Mouse (Mus musculus) forebrain, postnatal 0 days (tissue): Measurements from ENCODE around the gene Tmem87a. TPM values are rescaled to one million over a fixed set of nuclear protein-coding genes. Genes with fewer than 3 reads are reported as not detected.
A peak's percentile ranks its signal among the peaks of the same experiment; 100 is the strongest.

Experiments
- ATAC-seq: fragments of 200-750 bp; cut with Nextera tagmentation; 2 replicates; pipeline ENCODE4 v1.8.0; 2017; ENCODE audit warnings: mild to moderate bottlenecking, moderate library complexity
- DNase-seq: peaks from one replicate; pipeline ENCODE4 v3.0.0-alpha.2; 2015
- H3K27ac ChIP-seq: fragments of 300-500 bp; sonication (generic); 2 replicates; pipeline ENCODE4 v1.5.1; 2014; ENCODE audit warnings: low read depth, mild to moderate bottlenecking, antibody characterized with exemption, low read length, moderate library complexity, mixed read lengths
- H3K27me3 ChIP-seq: fragments of 300-500 bp; sonication (generic); 2 replicates; pipeline ENCODE4 v1.6.1; 2014; ENCODE audit warnings: mild to moderate bottlenecking, low read length, mixed read lengths; ENCODE audit not compliant: insufficient read depth
- H3K36me3 ChIP-seq: fragments of 300-500 bp; sonication (generic); 2 replicates; pipeline ENCODE4 v1.6.1; 2014; ENCODE audit warnings: mild to moderate bottlenecking, moderate library complexity; ENCODE audit not compliant: insufficient read depth
- H3K4me1 ChIP-seq: fragments of 300-500 bp; sonication (generic); 2 replicates; pipeline ENCODE4 v1.6.1; 2014; ENCODE audit warnings: antibody characterized with exemption; ENCODE audit not compliant: insufficient read depth
- H3K4me2 ChIP-seq: fragments of 300-500 bp; sonication (generic); 2 replicates; pipeline ENCODE4 v1.6.1; 2014; ENCODE audit warnings: low read depth, mild to moderate bottlenecking, moderate library complexity
- H3K4me3 ChIP-seq: fragments of 300-500 bp; sonication (generic); 2 replicates; pipeline ENCODE4 v1.5.1; 2014; ENCODE audit warnings: low read depth, low read length, mixed read lengths
- H3K9ac ChIP-seq: fragments of 300-500 bp; sonication (generic); 2 replicates; pipeline ENCODE4 v1.6.1; 2014; ENCODE audit warnings: mild to moderate bottlenecking
- H3K9me3 ChIP-seq: fragments of 300-500 bp; sonication (generic); 2 replicates; pipeline ENCODE4 v1.6.1; 2016; ENCODE audit warnings: low read length
- CTCF ChIP-seq: sonication (generic); IDR thresholded peaks from 2 replicates; pipeline ENCODE4 v1.5.1; 2016; ENCODE audit warnings: antibody characterized with exemption, control low read depth, low read depth
- WGBS: fragments of 180-500 bp; shearing (Covaris S2); extraction: QIAGEN DNeasy Blood & Tissue Kit; methylation state at CpG from one replicate; pipeline ENCODE4 v1.1.7; 2014; 5-methylcytosine and 5-hydroxymethylcytosine counted together
- polyA plus RNA-seq: library from polyadenylated mRNA; unstranded; fragments of >200 nt; fragmentation: Nextera tagmentation; extraction: Ambion mirVana; gene quantifications from 2 replicates; pipeline ENCODE4 v1.2.1, GENCODE M21; 2015
- total RNA-seq: library from RNA; depleted of rRNA; stranded (reverse); fragments of >200 nt; gene quantifications from 2 replicates; pipeline ENCODE4 v1.2.3, GENCODE M21; 2014

Gene Tmem87a
- total and polyA plus RNA-seq, 2 experiments from 2014 or later: 6.5 to 44.5 TPM

DNA sequence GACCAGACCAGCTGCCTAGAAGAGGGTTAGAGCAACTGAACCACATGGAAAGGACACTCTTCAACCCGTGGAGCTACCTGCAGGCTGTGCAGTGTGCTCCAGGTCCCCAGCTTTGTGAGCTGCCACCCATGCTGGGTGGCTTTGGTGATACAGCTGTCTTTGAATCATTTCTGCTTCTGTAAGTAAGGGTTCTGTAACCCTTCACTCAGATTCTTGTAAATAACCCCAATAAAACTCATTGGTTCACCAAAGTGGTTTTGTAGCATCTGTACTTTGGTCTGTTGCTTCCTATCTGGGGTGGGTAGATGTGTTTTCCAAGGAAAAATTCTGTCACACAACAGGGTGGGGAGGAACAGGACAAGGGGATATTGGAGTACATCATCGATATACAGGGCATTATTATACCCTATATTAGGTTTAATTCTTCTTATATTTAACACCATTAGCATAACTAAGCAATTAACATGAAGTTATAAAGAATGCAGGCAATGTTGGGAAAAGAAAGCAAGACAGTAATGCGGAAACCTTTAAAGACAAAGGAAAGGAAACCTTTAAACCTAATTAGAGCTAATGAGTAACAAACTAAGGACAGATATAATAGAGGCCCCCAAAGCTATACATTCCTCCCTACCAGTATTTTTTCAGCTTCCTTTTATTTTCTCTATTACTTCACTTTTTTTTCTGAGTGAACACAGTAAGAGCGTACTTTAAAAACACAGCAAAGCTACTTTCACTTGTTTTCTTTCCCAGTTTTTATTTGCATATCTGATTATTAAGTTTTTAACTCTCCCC is 36.3 kb downstream of the Tmem87a start:
- Histone ChIP-seq H3K27me3 (no peaks in the 10 kb centered on the region), H3K4me3 (no peak overlapping the region), H3K4me2 (no peak overlapping the region), H3K9me3 (no peaks in the 10 kb centered on the region), H3K9ac (no peak overlapping the region), H3K36me3 (peaks cover 51% of the 10 kb centered on the region), H3K27ac (no peak overlapping the region), H3K4me1 (no peaks in the 10 kb centered on the region)
- no peak for DNase-seq
- WGBS: 87% methylated on average over 4 of the region's 4 CpGs
- ATAC-seq: no peak
- no peak for TF ChIP-seq CTCF

DNA sequence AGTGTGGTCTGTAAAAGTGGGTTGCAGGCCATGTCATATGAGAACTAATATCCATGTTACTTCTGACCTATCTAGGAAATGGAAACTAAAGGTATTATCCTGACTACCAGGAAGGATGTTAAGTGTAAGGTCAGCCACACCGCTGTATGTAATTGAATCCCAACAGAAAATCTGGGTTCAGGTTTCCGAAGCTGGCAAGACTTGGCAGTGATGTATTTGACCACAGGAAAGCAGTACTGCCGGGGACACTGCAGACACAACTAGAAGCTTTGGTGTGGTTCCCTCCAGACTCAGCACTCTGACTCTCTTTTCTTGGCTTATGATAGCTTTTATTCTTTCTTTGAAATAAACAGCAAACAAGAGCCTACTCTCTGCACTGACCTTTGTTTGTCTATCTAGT is 37.4 kb downstream of the Tmem87a start:
- Histone ChIP-seq H3K4me1 (no peaks in the 10 kb centered on the region), H3K9me3 (no peaks in the 10 kb centered on the region), H3K36me3 (peaks cover 48% of the 10 kb centered on the region), H3K9ac (no peak overlapping the region), H3K4me2 (no peak overlapping the region), H3K27me3 (no peaks in the 10 kb centered on the region), H3K4me3 (no peak overlapping the region), H3K27ac (no peak overlapping the region)
- 93% methylated on average over 3 of the region's 3 CpGs for WGBS
- TF ChIP-seq CTCF: no peak
- DNase-seq: no peak
- no peak for ATAC-seq

DNA sequence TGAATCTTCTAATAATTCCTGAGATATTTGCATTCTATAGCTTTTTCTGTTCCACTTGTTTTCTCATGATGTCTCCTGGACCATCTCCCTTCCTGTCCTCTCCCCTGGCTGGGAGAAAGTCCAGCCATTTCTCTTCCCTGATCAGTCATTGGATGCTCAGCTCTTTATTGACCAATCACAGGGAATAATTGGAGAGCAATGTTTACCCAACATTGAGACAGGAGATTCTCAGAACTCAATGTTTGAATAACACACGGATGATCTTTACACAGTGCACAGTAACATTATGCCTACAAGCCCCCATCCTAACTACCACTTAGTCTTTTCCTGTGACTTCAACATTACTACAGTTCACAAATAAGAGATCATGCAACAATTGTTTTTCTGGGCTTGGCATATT is 43.5 kb downstream of the Tmem87a start:
- DNase-seq (no peak), ATAC-seq (no peak)
- 65% methylated on average over 1 of the region's 1 CpGs for WGBS
- Histone ChIP-seq H3K27ac (no peak overlapping the region), H3K27me3 (no peaks in the 10 kb centered on the region), H3K4me1 (no peaks in the 10 kb centered on the region), H3K4me3 (no peak overlapping the region), H3K9me3 (no peaks in the 10 kb centered on the region), H3K4me2 (no peak overlapping the region), H3K9ac (no peak overlapping the region), H3K36me3 (peaks cover 47% of the 10 kb centered on the region)
- TF ChIP-seq CTCF: no peak

DNA sequence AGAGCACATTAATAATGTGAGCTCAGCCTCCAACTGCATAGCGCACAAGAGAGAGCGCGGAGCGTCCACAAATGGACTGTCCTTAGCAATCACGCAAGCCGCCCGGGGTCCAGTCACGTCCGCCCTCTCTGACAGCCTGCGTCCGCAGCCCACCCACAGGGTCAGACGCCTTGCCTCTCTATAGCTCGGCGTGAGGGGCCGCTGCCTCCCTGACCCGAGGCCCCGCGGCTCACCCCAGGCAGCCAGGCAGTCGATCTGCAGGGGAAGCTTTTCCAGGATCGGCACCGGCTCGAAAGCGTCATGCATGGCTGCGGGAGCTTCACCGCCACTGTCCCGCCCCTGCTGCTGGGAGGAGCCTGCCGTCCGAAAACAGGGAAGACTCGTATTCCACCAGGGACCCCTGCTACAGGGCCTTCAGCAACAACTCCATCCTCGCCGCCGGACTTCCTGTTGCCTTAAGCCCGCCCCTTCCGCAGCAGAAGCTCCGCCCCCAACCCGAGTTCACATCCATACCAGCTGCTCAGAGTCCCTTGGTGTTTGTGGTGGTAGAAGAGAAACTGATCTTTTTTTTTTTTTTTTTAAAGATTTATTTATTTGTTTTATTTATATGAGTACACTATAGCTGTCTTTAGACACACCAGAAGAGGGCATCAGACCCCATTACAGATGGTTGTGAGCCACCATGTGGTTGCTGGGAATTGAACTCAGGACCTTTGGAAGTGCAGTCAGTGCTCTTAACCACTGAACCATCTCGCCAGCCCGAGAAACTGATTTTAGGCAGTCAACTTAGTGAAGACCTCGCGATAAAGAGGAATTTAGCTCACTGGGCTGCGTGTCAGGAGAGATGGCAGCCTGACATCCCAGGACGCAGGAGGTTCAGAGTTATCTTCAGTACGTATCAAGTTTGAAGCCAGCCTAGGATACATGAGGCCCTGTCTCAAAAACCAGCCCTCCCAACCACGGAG is 50.9 kb downstream of the Tmem87a start, which contains the start of gene Vps39:
Gene Vps39 (minus strand): TSS at position 456 of the 965 bp plus-strand sequence.
- DNase-seq: peak; percentile 88
- peaks cover 28% of the 10 kb centered on the region for H3K36me3 ChIP-seq

DNA sequence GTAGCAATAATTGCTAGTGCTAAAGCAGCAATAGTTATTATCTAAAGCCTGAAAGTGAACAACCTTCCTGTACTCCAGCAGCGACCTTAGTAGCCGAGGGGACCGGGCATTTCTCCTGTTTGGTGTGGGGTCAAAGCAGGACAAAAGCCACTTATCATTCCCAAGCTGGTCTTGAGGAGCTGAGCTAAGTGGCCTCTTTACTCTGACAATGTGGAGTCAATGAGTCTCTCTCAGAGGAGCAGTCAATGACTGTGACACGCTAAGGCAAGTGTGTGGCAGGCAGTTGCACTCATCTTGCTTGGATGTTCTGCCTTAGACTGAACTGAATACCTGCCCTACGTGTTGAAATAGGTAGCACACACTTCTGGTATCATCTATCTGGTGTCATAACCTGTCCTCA is 52.6 kb downstream of the Tmem87a start:
- no peak for DNase-seq
- TF ChIP-seq CTCF: no peak
- H3K9ac ChIP-seq: no peak overlapping the region
- no peak overlapping the region for H3K4me2 ChIP-seq
- H3K27me3 ChIP-seq: no peaks in the 10 kb centered on the region
- no peaks in the 10 kb centered on the region for H3K9me3 ChIP-seq
- peaks cover 10% of the 10 kb centered on the region for H3K4me1 ChIP-seq
- H3K4me3 ChIP-seq: no peak overlapping the region
- 84% methylated on average over 5 of the region's 5 CpGs for WGBS
- no peak for ATAC-seq
- peaks cover 25% of the 10 kb centered on the region for H3K36me3 ChIP-seq
- H3K27ac ChIP-seq: no peak overlapping the region

More for the DNA sequence above, 50.9 kb downstream of the Tmem87a start, which contains the start of gene Vps39:
- H3K27ac ChIP-seq: peak within 1 kb of the TSS; percentile 66
- no peaks in the 10 kb centered on the region for H3K27me3 ChIP-seq
- H3K9ac ChIP-seq: peak within 1 kb of the TSS; percentile 90
- no peaks in the 10 kb centered on the region for H3K9me3 ChIP-seq
- H3K4me2 ChIP-seq: peak within 1 kb of the TSS; percentile 53
- ATAC-seq: peak; percentile 99
- peaks cover 10% of the 10 kb centered on the region for H3K4me1 ChIP-seq
- 13% methylated on average over 44 of the region's 44 CpGs for WGBS
- 0 out of 2 replicates have a peak, but pooled peaks have one; percentile 14 for TF ChIP-seq CTCF
- H3K4me3 ChIP-seq: peak within 1 kb of the TSS; percentile 81

DNA sequence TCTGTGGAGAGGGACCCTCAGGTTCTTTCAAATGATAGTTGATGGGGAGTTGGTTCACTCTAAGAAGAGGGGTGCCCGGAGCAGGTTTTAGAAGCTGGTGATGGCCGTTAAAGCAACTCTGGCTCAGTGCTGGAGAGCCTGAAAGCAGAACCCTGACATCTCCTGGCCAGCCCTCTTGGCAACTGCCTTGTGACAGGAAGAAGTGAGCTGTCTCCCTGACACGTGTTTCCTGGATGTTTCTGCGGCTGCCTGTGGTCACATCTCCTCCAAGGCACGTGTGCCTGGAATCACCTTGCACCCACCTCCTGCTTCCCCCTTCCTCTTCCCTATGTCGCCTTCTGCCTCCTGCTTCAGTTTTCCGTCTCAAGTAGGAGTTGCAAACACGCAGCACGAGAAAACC is 55.8 kb downstream of the Tmem87a start:
- no peaks in the 10 kb centered on the region for H3K9me3 ChIP-seq
- no peak overlapping the region for H3K9ac ChIP-seq
- H3K4me1 ChIP-seq: peaks cover 10% of the 10 kb centered on the region
- H3K36me3 ChIP-seq: peaks cover 43% of the 10 kb centered on the region
- 85% methylated on average over 9 of the region's 9 CpGs for WGBS
- no peak overlapping the region for H3K4me2 ChIP-seq
- ATAC-seq (no peak), DNase-seq (no peak)
- no peak overlapping the region for H3K27ac ChIP-seq
- no peaks in the 10 kb centered on the region for H3K27me3 ChIP-seq
- no peak for TF ChIP-seq CTCF
- no peak overlapping the region for H3K4me3 ChIP-seq
